Mouse (Mus musculus): ENCODE results near the gene Pax3.

Pax3 gene

DNA sequence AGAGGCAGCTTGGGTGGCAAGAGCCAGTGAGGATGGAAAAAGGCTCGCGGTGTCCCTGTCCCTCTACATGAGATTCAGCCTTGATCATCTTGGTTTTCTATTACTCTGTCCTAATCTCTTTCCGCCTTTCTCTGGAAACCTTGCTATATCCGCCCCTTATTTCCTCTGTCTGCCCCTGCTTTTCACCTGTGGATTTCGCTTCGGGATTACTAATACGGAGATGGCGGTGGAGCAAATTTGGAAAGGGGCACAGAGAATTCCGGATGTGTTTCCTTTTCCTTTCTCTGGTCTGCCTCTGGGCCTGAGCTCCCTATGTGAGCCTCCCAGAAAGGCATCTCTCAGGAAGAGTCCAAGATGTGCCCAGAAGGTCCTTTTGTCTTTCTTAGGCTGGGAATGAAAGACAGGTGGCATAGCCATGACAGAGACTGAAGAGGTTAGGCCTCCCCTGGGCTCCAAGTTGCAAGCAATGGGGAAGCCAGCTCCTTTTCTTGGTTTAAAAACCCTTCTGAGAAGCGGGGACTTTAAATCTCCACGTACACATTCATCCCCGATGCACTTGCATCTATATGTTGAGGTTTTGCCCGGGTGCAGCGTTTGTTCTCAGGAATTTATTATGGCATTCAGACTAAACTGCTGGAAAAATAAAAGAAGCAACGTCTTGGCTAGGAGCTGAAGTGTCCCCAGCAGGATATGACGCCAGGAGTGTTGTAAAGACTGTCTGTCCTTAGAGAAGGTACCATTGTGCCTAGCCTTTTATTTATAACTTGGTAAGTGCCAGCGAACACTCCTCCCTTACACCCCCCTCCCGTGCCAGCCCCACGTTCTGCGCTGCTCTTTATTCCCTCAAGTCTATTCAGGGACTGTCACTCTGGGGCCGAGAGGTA, 659 bp upstream of the Pax3 start:
- no peak for DNase-seq

DNA sequence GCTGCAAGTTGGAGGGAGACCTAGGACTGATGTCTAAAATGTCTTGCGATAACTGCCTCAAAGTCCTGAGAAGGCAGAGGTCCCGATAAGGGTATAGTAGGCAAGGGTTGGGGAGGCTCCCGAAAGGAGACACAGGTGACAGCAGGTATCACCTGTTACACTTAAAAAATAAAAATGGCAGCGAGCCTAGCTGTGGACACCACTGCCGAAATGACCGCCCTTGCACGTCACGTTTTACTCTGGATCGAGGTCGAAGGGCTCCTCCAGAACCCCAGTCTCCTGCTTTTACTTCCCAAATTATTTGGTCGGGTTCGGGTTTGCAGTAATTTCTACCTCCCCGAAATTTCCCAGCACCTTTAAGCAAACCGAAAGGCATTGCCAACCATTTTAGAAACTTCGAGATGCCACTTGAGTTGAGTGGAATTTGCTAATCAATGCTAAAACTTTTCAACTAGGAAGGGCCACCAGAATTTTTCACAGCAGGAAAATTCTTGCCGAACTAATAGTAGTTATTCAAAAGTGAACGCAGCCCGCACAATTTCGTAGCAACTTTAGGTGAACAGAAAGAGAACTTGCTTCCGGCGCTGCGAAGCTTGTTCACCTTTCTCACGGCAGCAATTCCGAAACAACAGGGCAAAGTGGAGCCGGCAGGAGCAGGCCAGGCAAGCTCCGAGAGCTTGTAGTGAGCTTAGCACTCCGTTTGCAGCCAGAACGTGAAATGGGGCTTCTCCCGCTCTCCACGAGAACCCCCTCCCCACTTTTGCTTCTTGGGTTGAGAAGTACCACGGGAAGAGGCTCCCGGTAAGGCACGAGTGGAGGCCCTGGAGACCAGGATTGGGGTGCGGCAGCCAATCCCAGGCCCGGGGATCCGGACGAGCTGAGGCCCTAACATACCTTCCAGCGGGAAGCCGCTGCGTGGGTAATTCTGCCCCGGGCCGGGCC, 892 bp downstream of the Pax3 start:
- no peak for DNase-seq

DNA sequence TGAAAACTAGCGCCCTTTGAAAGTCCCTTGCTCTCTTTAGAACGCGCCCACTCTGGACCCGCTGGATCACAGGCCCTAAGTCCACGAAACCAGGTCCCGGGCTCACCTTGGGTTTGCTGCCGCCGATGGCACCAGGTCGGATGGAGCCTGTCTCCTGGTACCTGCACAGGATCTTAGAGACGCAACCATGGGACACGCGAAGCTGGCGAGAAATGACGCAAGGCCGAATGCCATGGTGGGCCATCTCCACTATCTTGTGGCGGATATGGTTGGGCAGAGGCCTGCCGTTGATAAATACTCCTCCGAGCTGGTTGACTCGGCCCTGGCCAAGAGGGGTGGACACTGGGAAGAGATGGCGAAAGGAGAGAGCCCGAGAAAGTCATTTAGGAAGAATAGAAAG, 1.8 kb downstream of the Pax3 start:
- DNase-seq = no peak

DNA sequence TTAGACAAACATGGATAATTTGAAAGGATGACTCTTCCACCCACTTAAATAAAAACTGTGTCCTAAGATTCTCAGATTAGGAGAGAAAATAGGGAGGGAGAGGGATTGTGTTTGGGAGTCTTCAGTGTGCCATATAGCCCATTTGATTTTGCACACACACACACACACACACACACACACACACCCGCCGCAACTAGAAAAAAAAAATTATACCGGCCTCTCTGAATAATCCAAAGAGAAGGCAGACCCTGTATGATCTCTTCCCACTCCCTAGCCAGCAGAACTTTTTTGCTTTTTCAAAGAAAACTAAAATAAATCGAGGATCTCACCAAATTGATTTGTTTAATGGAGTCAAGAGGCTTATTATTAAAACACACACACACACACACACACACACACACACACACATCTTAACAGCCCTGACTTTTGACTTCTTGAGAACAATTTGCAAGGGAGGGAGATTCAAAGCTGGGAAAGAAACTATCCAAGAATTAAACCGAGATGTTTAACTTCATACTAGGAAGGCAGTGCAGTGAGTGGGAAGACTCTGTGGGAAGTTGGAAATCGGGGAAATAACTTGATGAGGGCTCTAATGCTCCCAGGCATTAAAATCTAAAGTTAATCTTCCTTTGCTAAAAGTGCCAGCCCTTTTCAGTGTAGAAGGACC, 2.4 kb downstream of the Pax3 start:
- no peak for DNase-seq

DNA sequence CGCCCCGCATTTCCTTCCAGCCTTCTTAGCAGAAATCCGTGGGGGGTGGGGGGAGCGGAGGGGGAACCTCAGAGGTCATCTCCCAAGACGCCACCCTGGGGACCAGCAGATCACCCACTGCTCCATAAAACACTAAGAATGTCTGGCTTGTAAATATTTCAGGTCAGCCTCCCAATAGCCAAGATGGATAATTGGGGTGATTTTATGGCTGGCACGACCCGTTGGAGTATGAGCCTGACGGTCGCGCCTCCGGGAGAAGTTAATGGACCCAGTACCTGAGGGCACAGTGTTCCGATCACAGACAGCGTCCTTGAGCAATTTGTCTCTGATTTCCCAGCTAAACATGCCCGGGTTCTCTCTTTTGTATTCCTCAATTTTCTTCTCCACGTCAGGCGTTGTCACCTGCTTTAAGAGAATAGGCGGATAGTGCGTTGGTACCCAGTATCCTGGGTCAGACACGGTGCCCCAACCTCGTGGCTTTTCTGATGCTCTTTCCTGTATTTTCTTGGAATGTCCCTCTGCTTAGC, 3.4 kb downstream of the Pax3 start:
- DNase-seq = no peak

DNA sequence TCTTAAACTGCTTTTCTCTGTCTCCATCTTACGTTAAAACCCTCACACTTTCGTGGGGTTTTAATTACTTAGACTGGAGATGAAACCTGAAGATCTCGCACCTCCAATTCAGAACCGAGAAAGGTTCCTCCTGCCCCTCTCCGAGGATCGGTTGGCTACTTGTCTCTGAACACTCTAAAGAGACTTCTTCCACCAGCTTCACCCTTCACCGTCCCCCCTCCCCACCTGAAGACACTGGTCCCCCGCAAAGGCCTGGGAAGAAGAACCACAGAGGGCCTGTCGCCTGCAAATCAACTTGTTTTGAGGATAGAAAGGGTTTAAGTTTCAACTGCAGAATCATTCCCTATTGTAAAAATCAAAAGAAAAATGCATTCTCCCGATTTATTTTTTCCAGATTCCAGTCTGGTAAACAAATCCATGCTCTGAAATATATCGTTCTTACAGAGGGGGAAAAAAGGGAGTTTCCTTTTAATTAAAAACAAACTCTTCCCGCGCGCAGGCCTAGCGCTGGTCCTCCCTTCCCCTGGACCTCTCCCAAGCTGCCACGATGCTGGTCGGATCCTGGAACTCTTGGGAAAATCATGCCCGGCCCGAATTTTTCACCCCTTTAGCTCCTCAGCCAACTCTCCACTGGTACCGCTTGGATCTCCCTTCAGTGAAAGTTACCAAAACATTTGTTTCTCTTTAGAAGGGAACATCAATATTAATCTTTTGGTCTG, 4.0 kb downstream of the Pax3 start:
- no peak for DNase-seq

DNA sequence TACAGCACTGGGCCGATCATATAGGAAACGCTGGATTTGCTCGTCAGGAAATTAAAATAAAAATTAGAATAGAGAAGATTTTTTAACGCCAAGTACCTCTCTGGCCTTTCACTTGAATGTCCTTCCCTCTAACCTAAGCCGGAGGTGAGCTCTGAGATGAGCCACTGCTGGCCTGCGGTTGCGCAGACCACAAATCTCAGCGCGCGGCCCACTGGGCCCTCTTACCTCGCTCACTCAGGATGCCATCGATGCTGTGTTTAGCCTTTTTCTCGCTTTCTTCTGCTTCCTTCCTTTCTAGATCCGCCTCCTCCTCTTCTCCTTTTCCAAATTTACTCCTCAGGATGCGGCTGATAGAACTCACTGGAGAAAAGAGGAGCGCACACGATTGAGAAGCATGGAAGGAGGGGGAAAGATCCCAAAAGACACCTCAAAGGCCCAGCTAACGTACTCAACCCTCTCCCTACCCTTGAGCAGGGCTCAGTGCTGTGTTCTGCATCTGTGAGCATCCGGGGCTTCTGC, 4.7 kb downstream of the Pax3 start:
- no peak for DNase-seq

DNA sequence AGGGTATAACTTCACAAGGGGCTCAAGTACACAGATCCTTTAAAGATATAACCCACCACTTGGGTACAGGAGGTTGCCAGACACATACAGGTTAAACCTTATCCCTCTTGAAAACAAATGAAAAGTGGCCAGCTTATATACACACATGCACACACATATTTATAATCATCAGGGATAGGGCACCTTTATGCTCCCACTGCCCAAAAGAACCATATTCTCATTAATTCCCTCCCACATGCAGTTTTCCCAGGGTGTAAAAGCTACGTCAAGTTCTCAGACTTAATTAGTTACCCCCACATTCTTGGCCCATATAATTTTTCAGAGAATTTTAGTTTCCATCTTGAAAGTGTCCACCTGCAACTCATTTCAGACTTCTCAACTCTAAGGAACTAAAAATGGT, 5.2 kb downstream of the Pax3 start:
- no peak for DNase-seq

DNA sequence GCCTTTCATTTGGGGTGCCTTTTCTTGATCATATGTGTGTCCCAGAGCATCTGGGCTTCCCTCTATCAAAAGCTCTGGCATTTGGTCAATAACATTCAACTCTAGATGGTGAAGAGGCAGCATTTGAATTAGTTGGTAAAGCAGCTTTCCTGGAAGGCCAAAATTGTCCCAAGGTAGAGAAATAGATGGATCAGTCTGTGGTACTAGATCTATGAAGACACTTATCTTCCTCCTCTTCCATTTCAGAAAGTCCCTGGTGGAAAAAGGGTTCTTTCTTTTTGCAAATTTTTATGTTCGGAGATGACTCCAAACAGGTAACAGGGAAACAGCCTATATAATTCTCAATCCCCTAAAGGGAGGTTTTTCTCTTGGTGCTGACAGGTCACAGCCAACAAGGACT, 5.6 kb downstream of the Pax3 start:
- DNase-seq = no peak

DNA sequence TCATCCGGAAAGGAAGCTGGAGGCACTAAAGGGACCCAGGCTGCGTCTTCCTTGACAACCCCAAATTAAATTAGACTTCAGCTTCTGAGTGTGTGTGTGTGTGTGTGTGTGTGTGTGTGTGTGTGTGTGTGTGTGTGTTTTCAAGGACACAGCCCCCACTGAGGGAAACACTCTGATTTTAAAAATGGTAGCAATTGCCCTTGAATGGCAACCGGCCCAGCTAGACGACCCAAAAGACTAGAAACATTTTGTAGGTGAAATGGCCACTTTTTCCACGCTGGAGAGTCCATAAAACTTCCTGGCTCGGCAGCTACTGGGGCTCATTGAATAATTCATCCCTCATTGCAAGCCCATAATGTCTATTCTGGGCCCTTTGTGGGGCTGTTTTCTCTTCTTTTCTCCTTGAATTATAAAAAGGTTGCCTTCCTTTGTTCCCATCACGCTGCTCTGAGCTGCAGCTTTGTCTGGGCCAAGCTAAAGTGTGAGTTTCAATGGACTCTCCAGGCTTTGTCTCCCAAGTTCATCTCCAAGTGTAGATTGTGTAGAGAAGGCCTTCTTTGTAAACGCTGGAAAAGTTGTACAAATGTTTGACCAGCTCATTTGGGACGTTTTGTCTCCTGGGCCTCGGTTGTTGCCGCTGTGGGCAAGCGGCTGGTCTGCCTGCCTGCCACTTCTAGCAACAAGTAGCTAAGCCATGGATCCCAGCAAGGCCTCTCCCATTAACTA, 6.4 kb downstream of the Pax3 start:
- no peak for DNase-seq

DNA sequence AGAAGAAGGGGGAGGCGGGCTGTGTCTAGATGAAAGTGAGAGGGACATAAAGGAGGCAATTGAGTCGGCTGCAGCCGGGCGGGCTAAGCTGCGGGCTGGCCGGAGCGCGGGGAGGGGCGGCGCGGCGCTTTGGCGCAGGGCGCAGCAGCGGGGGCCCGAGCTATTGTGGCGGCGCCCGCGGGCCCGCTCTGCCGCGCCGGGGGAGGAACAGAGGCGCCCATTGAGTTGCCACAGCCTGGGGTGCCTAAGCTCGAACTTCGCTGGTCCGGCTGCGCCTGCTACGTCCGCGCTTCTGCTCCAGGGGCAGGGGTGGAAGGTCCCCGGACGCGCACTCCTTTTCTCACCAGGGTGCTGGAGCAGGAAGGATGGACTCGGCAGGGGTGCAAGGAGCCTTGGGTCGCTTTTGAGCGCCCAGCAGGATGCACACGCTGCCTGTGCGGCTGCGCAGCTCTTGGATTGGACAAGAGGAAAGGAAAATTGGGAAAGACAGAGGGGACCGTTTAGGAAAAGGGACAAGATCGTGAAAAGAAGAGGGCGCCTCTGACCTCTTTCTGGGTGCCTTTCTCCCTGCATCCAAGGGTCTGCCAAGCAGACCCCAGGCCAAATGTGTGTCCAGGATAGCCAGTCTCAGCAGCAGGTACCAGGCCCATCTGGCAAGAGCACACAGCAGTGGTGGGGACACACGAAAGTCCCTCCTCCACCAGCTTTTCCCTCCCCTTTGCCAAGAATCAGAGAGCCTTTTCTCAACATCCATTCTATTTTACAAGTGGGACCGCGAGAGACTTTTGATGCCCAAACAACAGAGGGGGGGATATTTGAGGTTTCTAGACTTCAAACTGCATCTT, 7.2 kb downstream of the Pax3 start:
- no peak for DNase-seq

DNA sequence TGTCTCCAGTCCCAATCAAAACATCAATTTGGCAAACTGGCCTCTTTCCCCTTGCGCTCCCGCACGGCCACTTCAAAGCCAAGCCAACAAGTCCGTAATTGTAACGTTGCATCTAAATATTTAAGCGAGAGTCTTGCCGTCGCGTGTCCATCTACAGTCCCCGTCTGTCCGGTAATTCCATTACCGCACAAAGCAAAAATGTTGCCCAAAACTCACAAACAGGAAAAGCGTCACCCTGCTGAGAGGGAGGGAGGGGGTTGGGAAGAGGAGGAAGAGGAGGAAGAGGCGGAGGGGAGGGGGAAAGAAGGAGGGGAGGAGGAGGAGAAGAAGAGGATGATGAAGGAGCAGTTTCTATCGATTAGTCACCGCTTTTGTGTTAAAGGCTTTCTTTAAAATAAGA, 7.9 kb downstream of the Pax3 start:
- DNase-seq = no peak

DNA sequence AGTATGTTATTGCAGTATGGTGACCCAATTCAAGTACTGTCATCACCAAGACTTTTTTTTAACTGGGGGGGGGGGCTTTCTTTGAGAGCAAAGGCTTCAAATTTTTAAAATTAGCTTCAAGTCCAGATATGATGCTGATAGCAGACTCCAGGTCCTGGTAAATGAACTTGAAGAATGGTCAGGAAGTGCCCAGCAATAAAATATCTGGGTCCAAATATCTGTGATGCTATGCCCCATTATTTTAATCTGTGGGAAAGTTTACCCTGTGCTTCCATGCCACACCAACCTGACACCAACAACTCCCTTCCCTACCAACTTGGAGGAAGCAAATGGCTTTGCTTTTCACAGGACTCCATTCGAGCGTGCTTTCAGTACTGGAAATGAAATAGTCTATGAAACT, 8.6 kb downstream of the Pax3 start:
- no peak for DNase-seq

DNA sequence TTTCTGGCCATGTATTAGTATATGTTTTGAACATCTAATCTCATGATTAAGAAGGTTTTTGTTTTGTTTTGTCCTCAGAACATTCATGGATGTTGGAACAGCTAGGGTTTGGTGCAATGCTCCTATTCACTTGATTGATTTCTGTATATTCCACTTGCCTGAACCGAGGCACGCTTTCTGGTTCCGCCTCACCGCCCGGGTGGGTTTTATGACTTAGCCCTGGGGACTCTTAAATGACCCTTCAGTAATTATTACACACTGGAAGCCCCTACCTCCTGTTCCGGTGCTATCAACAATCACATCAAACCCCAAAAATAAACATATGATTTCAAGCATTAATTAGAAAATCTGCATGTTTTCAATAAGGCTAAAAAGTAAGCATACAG, 9.2 kb downstream of the Pax3 start:
- no peak for DNase-seq

DNA sequence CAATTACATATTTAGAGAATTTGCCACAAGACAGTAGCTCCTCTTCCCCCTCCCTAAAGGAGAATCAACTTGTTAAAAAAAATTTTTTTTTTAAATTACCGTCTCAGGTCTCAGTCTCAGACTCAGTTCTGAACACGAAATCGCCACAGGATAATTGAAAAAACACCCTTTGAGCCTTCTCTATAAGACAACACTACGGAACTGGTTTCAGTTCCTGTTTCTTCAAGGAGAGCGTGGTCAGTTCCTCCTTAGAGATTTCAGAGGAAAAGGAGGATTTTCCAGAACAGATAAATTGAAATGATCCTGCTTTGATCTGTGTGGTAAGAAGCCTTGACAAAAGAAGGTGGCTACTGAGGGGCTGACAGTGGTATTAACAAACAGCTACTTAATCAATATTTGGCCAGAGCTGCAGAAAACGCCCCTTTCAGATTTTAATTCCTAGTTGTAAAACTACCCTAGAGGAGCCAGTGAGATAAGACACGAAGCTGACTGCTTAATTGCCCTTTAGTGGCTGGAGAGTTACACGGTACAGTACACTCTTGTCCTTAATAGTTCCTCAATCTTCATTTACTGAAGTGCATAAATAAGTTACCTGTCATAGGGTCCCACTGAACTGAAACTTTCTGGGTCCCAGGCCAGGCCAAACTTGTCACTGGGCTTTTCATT, 9.7 kb downstream of the Pax3 start:
- no peak for DNase-seq

DNA sequence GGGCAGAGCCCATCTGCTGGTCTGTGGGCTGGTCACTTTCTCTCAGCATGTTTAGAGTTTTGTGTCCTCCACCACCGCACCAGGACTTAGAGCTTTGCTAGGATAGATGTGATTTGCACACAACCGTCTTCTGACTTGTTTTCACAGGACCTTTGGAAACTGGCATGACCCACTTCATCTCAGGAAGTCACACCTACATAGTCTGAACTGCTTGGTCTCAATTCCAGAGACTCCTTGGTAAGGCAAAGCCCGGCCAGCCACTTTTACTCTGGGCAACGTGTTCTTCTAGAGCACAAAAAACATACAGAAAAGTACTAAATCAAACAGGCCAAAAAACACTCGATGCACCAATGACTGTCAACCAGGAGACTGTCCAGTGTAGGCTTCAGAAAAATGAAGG, 14.0 kb downstream of the Pax3 start:
- no peak for DNase-seq

DNA sequence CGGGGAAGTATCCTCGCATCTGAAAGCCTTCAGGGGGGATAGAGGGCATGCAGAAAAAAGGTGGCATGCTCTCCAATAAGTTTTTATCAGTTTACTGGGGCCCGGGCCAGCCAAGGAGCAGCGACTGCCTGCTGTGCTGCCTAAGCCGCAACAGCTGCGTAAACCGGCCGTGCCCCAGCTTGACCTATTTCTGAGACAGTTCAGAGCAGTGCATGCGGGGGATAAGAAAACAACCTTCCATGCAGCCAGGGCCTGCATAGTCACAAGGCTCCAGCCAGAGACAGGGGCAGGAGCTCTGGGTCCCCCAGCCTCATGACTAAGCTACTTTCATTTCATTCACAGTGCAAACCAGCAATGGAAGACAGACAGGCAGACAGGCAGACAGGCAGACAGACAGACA, 15.1 kb downstream of the Pax3 start:
- DNase-seq = no peak

DNA sequence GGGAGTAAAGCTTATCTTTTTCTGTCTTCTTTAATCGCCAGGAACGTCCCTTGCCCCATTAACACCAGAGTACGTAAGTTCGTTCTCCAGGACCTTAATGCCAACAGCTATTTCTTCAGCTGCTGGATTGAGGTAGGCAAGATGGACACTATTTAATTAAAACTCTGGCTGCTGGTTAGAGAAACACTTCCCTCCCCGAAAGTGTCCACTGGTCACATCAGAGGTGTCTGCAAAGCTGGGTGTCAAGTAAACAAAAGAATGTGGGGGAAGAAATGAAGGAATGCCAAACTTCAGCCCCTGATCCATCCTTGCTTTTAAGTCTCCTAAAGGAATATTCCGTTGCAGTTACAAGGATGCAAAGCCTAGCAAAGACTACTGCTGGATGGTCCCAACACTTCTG, 24.6 kb downstream of the Pax3 start:
- no peak for DNase-seq

DNA sequence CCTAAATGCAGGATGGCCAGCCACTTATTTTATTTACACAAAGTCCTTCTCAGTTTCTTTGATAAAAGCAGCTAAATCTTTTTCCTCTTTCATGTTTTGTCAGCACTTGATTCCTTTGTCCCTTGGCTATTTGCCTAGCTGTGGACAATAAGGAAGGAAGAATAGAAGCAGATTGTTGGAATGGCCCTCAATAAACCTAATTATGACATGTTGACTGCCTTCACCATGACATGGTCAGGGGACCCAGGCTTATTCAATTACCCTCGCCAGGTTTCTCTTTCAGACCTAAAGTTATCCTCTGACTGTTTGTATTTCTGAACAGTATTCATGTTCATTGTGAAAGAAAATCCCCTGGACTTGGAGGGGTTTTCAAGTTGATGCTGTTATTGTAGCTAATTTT, 25.3 kb downstream of the Pax3 start:
- DNase-seq = no peak

DNA sequence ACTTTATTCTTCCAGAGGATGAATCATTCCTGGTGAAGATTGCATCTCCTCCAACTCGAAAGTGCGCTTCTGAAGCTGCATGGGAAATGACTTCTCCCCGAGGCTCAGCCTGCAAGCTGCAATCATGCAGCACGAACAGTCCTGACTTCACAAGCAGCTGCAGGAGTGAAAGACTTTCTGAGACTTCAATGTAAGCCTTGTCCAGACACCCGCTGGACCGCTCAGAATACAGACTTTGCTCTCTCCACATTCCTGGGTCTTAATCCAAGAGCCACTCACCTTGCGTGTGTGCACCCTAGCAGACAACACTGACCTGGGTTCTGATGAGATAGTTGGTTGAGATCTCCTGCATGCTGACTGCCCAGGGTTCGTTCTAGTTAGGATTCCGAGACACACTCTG, 26.2 kb downstream of the Pax3 start:
- DNase-seq = no peak

Measured in lung, postnatal 36 days (tissue).